Mouse (Mus musculus) MEL (cell line): ENCODE data around the gene Chrdl1. TPM values are rescaled to one million over a fixed set of nuclear protein-coding genes. Genes with fewer than 3 reads are reported as not detected.

ENCODE experiments used
- DNase-seq: peaks from one replicate; pipeline ENCODE4 v3.0.0; 2011; ENCODE audit warnings: low read depth, low spot score
- H3K27ac ChIP-seq: 2 replicates; pipeline ENCODE4 v1.5.1; 2012; ENCODE audit warnings: low read depth, mild to moderate bottlenecking, control low read depth, low read length, moderate library complexity; ENCODE audit not compliant: control insufficient read depth
- H3K27me3 ChIP-seq, 2 experiments: fragments of 150-350 bp in 1 of 2; sonication (generic) in 1 of 2; 2 replicates each; pipeline ENCODE4 v1.6.1; 2012; ENCODE audit warnings: low read length in 2 of 2, mild to moderate bottlenecking in 2 of 2, improper control_type of control experiment in 1 of 2, moderate library complexity in 1 of 2; ENCODE audit not compliant: insufficient read depth in 2 of 2, control insufficient read depth in 1 of 2
- H3K36me3 ChIP-seq, 2 experiments: 2 replicates each; pipeline ENCODE4 v1.6.1; 2012 to 2014; ENCODE audit warnings: low read length in 2 of 2, improper control_type of control experiment in 1 of 2, inconsistent platforms in 1 of 2, mild to moderate bottlenecking in 1 of 2; ENCODE audit not compliant: insufficient read depth in 2 of 2, control insufficient read depth in 1 of 2
- H3K4me1 ChIP-seq, 2 experiments: fragments of 150-350 bp in 1 of 2; sonication (generic) in 1 of 2; 2 replicates each; pipeline ENCODE4 v1.6.1; 2012; ENCODE audit warnings: low read length in 2 of 2, improper control_type of control experiment in 1 of 2, mild to moderate bottlenecking in 1 of 2; ENCODE audit not compliant: insufficient read depth in 2 of 2, control insufficient read depth in 1 of 2
- H3K4me3 ChIP-seq, 2 experiments: fragments of 150-350 bp in 1 of 2; sonication (generic) in 1 of 2; 2 replicates each; pipeline ENCODE4 v1.5.1; 2012; ENCODE audit warnings: low read depth in 2 of 2, low read length in 2 of 2, mild to moderate bottlenecking in 2 of 2, moderate library complexity in 2 of 2, control low read depth in 1 of 2, improper control_type of control experiment in 1 of 2; ENCODE audit not compliant: control insufficient read depth in 1 of 2, insufficient read depth in 1 of 2
- H3K79me2 ChIP-seq: 2 replicates; pipeline ENCODE4 v1.6.1; 2012; ENCODE audit warnings: mild to moderate bottlenecking, low read length, moderate library complexity; ENCODE audit not compliant: control insufficient read depth, poor library complexity, insufficient read depth
- H3K9ac ChIP-seq: 2 replicates; pipeline ENCODE4 v1.6.1; 2012; ENCODE audit warnings: low read depth, mild to moderate bottlenecking, control low read depth, low read length, moderate library complexity; ENCODE audit not compliant: control insufficient read depth, poor library complexity, severe bottlenecking
- H3K9me3 ChIP-seq: fragments of 150-350 bp; sonication (generic); replicated peaks from 2 replicates; pipeline ENCODE4 v1.6.1; 2012; ENCODE audit warnings: mild to moderate bottlenecking, low read length, improper control_type of control experiment, moderate library complexity; ENCODE audit not compliant: insufficient read depth
- BHLHE40 ChIP-seq: IDR thresholded peaks from 2 replicates; pipeline ENCODE4 v1.6.1; 2012; ENCODE audit warnings: low read depth, mild to moderate bottlenecking, inconsistent platforms, low read length, improper control_type of control experiment, borderline replicate concordance
- CTCF ChIP-seq, 3 experiments: IDR thresholded peaks in 2 of 3; conservative IDR thresholded peaks in 1 of 3; 2 replicates each; pipeline ENCODE4 v1.5.1; 2011 to 2012; ENCODE audit warnings: low read length in 3 of 3, low read depth in 2 of 3, mild to moderate bottlenecking in 2 of 3, improper control_type of control experiment in 1 of 3, inconsistent platforms in 1 of 3, mixed read lengths in 1 of 3, moderate library complexity in 1 of 3; ENCODE audit not compliant: control insufficient read depth in 1 of 3, insufficient read depth in 1 of 3, poor library complexity in 1 of 3, severe bottlenecking in 1 of 3
- E2F4 ChIP-seq: IDR thresholded peaks from 2 replicates; pipeline ENCODE4 v1.6.1; 2011; ENCODE audit warnings: low read depth, low read length, improper control_type of control experiment, borderline replicate concordance
- ELF1 ChIP-seq: IDR thresholded peaks from 2 replicates; pipeline ENCODE4 v1.6.1; 2014; ENCODE audit warnings: low read depth, mild to moderate bottlenecking, inconsistent platforms, low read length, improper control_type of control experiment, moderate library complexity
- EP300 ChIP-seq, 2 experiments: IDR thresholded peaks; 2 replicates each; pipeline ENCODE4 v1.6.1; 2011; ENCODE audit warnings: improper control_type of control experiment in 2 of 2, low read length in 2 of 2, low read depth in 1 of 2, mild to moderate bottlenecking in 1 of 2
- HCFC1 ChIP-seq: IDR thresholded peaks from 2 replicates; pipeline ENCODE4 v1.6.1; 2012; ENCODE audit warnings: low read depth, mild to moderate bottlenecking, inconsistent platforms, low read length, improper control_type of control experiment, moderate library complexity
- JUND ChIP-seq: IDR thresholded peaks from 2 replicates; pipeline ENCODE4 v1.6.1; 2011; ENCODE audit warnings: low read depth, mild to moderate bottlenecking, improper control_type of control experiment, low read length
- KAT2A ChIP-seq: conservative IDR thresholded peaks from 2 replicates; pipeline ENCODE4 v1.6.1; 2012; ENCODE audit warnings: low read depth, low read length, improper control_type of control experiment, inconsistent platforms
- MAFK ChIP-seq: IDR thresholded peaks from 2 replicates; pipeline ENCODE4 v1.6.1; 2011; ENCODE audit warnings: low read depth, mild to moderate bottlenecking, low read length, improper control_type of control experiment, borderline replicate concordance
- MAZ ChIP-seq: IDR thresholded peaks from 2 replicates; pipeline ENCODE4 v1.6.1; 2012; ENCODE audit warnings: low read depth, mild to moderate bottlenecking, inconsistent platforms, low read length, improper control_type of control experiment
- MEF2A ChIP-seq: IDR thresholded peaks from 2 replicates; pipeline ENCODE4 v1.6.1; 2014; ENCODE audit warnings: low read depth, mild to moderate bottlenecking, inconsistent platforms, low read length, improper control_type of control experiment; ENCODE audit not compliant: poor library complexity, insufficient replicate concordance, severe bottlenecking; ENCODE audit errors: extremely low read depth
- NRF1 ChIP-seq: IDR thresholded peaks from 2 replicates; pipeline ENCODE4 v1.6.1; 2014; ENCODE audit warnings: low read depth, mild to moderate bottlenecking, inconsistent platforms, low read length, improper control_type of control experiment, moderate library complexity; ENCODE audit not compliant: poor library complexity, insufficient read depth, severe bottlenecking
- POLR2A ChIP-seq, 2 experiments: IDR thresholded peaks; 2 replicates each; pipeline ENCODE4 v1.6.1; 2011 to 2012; ENCODE audit warnings: low read length in 2 of 2, mild to moderate bottlenecking in 2 of 2, control low read depth in 1 of 2, improper control_type of control experiment in 1 of 2, low read depth in 1 of 2, moderate library complexity in 1 of 2; ENCODE audit not compliant: control insufficient read depth in 1 of 2, insufficient read depth in 1 of 2, poor library complexity in 1 of 2
- POLR2AphosphoS5 ChIP-seq: IDR thresholded peaks from 2 replicates; pipeline ENCODE4 v1.6.1; 2012; ENCODE audit warnings: low read depth, borderline replicate concordance, mild to moderate bottlenecking, inconsistent platforms, low read length, moderate library complexity, mixed read lengths
- RAD21 ChIP-seq: IDR thresholded peaks from 2 replicates; pipeline ENCODE4 v1.6.1; 2011; ENCODE audit warnings: mild to moderate bottlenecking, low read depth, low read length, improper control_type of control experiment
- SMC3 ChIP-seq: IDR thresholded peaks from 2 replicates; pipeline ENCODE4 v1.6.1; 2011; ENCODE audit warnings: low read depth, low read length, improper control_type of control experiment
- TAL1 ChIP-seq: IDR thresholded peaks from 2 replicates; pipeline ENCODE4 v1.6.1; 2012; ENCODE audit warnings: mild to moderate bottlenecking, inconsistent platforms, low read length, moderate library complexity, mixed read lengths
- TBP ChIP-seq: IDR thresholded peaks from 2 replicates; pipeline ENCODE4 v1.8.0; 2011; ENCODE audit warnings: low read depth, low read length, improper control_type of control experiment
- UBTF ChIP-seq: IDR thresholded peaks from 2 replicates; pipeline ENCODE4 v1.6.1; 2012; ENCODE audit warnings: low read depth, mild to moderate bottlenecking, inconsistent platforms, low read length, improper control_type of control experiment, moderate library complexity, borderline replicate concordance; ENCODE audit not compliant: insufficient read depth
- ZKSCAN1 ChIP-seq: IDR thresholded peaks from 2 replicates; pipeline ENCODE4 v1.6.1; 2012; ENCODE audit warnings: low read depth, mild to moderate bottlenecking, inconsistent platforms, low read length, improper control_type of control experiment, moderate library complexity
- ZNF384 ChIP-seq: IDR thresholded peaks from 2 replicates; pipeline ENCODE4 v1.6.1; 2012; ENCODE audit warnings: low read depth, mild to moderate bottlenecking, inconsistent platforms, low read length, improper control_type of control experiment
- polyA plus RNA-seq, 2 experiments: library from polyadenylated mRNA; stranded (reverse) in 1 of 2; unstranded in 1 of 2; fragments of >175 nt in 1 of 2; fragments of >200 nt in 1 of 2; gene quantifications; 2 replicates each; pipeline versions ENCODE4 v1.2.1 to v1.2.4; 2012; ENCODE audit warnings: low replicate concordance in 2 of 2, low read depth in 1 of 2; ENCODE audit not compliant: insufficient read length in 2 of 2, insufficient read depth in 1 of 2, missing spikeins in 1 of 2
- total RNA-seq: library from RNA; depleted of rRNA; stranded (reverse); fragments of 300-350 nt; gene quantifications from 2 replicates; pipeline ENCODE4 v1.2.3, GENCODE M21; 2012

The Chrdl1 gene
- total and polyA plus RNA-seq, 3 experiments, result not detected

- TF ChIP-seq KAT2A, result no peak
- no peak for TF ChIP-seq MAFK
- TF ChIP-seq HCFC1, result no peak
- no peak for TF ChIP-seq NRF1
- TF ChIP-seq EP300 (IDR thresholded peaks at IDR 0.05; ENCODE audit: low read depth in 1 of 2, low read length in 2 of 2), result no peak
- no peak for TF ChIP-seq CTCF (IDR thresholded peaks at IDR 0.05 in 2 of 3, conservative IDR thresholded peaks at IDR 0.05 in 1 of 3; ENCODE audit: control insufficient read depth in 1 of 3, insufficient read depth in 1 of 3, low read depth in 2 of 3, low read length in 3 of 3, poor library complexity in 1 of 3, severe bottlenecking in 1 of 3)
- TF ChIP-seq POLR2AphosphoS5, result no peak
- TF ChIP-seq POLR2A (IDR thresholded peaks at IDR 0.05; ENCODE audit: control insufficient read depth in 1 of 2, insufficient read depth in 1 of 2, low read depth in 1 of 2, low read length in 2 of 2, poor library complexity in 1 of 2), result no peak
Observed at GRCm38 (mm10) chrX:143313166-143313565, 80.9 kb downstream of the Chrdl1 start.

DNA sequence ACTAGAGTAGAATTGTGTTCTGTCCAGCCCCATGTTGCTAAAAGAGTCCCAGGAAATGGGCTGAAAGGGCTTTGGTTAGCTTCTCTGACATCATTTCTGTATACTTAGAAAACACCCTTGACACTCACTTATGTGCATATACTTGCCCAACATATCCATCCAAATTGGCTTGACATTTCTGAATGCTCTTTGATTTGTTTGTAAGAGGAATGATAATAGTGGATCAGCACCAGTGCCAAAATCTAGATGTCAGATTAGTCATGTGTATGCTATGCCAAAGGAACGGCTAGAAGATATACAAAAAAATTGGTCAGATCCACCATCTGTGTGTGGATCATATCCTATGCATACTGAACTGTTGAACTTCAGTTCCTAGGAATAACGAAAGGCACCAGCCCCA, 99.3 kb downstream of the Chrdl1 start:
- H3K36me3 ChIP-seq, result no peaks in the 10 kb centered on the region
- H3K27ac ChIP-seq, result no peak overlapping the region
- no peaks in the 10 kb centered on the region for H3K79me2 ChIP-seq
- no peaks in the 10 kb centered on the region for H3K4me1 ChIP-seq
- no peak overlapping the region for H3K4me3 ChIP-seq
- no peak for DNase-seq
- no peak for TF ChIP-seq ELF1
- TF ChIP-seq RAD21, result no peak
- TF ChIP-seq NRF1, result no peak
- no peak for TF ChIP-seq MAZ
- no peak for TF ChIP-seq MAFK
- TF ChIP-seq UBTF, result no peak
- TF ChIP-seq TBP, result no peak
- no peak for TF ChIP-seq ZNF384
- TF ChIP-seq MEF2A, result no peak
- TF ChIP-seq SMC3, result no peak
- TF ChIP-seq ZKSCAN1, result no peak
- no peak for TF ChIP-seq TAL1
- TF ChIP-seq JUND, result no peak
- no peak for TF ChIP-seq E2F4
- TF ChIP-seq BHLHE40, result no peak
- H3K9me3 ChIP-seq, result no peaks in the 10 kb centered on the region
- peaks cover 2 to 3% of the 10 kb centered on the region in 2 experiments; a peak in 2 of 4 replicates for H3K27me3 ChIP-seq
- H3K9ac ChIP-seq, result no peak overlapping the region

More at GRCm38 (mm10) chrX:143313166-143313565, 80.9 kb downstream of the Chrdl1 start:
- H3K79me2 ChIP-seq, result no peaks in the 10 kb centered on the region
- no peaks in the 10 kb centered on the region for H3K9me3 ChIP-seq
- H3K4me3 ChIP-seq, result no peak overlapping the region
- no peak overlapping the region for H3K9ac ChIP-seq
- no peaks in the 10 kb centered on the region; a peak in 1 of 4 replicates for H3K27me3 ChIP-seq
- no peak for DNase-seq
- no peaks in the 10 kb centered on the region for H3K36me3 ChIP-seq
- H3K4me1 ChIP-seq, result no peaks in the 10 kb centered on the region
- H3K27ac ChIP-seq, result no peak overlapping the region
